Mouse (Mus musculus) frontal cortex, postnatal 14 days (tissue): ENCODE measurements around the gene Sema4b.

Experiments used
- DNase-seq, 2 experiments: peaks; one replicate each; pipeline ENCODE4 v3.0.0; 2022; ENCODE audit warnings: low spot score in 2 of 2

The Sema4b gene

GRCm38 (mm10) chr7:80177438-80177837, 9.2 kb upstream of the Sema4b start:
- DNase-seq = no peak

GRCm38 (mm10) chr7:80178037-80178729, 8.5 kb upstream of the Sema4b start:
- DNase-seq = no peak

- DNase-seq = no peak
Observed at GRCm38 (mm10) chr7:80179327-80179726, 7.3 kb upstream of the Sema4b start.

GRCm38 (mm10) chr7:80179790-80180189, 6.9 kb upstream of the Sema4b start:
- no peak for DNase-seq

GRCm38 (mm10) chr7:80180202-80180601, 6.4 kb upstream of the Sema4b start:
- no peak for DNase-seq

- no peak for DNase-seq
Observed at GRCm38 (mm10) chr7:80181078-80181477, 5.6 kb upstream of the Sema4b start.

GRCm38 (mm10) chr7:80182139-80182538, 4.5 kb upstream of the Sema4b start:
- no peak for DNase-seq

- no peak for DNase-seq
Observed at GRCm38 (mm10) chr7:80183466-80183865, 3.2 kb upstream of the Sema4b start.

GRCm38 (mm10) chr7:80183969-80184368, 2.7 kb upstream of the Sema4b start:
- no peak for DNase-seq

- DNase-seq = no peak
Observed at GRCm38 (mm10) chr7:80184551-80184950, 2.1 kb upstream of the Sema4b start.

- no peak for DNase-seq
Observed at GRCm38 (mm10) chr7:80184968-80185367, 1.7 kb upstream of the Sema4b start.

- DNase-seq = no peak
Observed at GRCm38 (mm10) chr7:80186021-80186420, 620 bp upstream of the Sema4b start.

GRCm38 (mm10) chr7:80187501-80187900, 860 bp downstream of the Sema4b start:
- DNase-seq = no peak

- no peak for DNase-seq
Observed at GRCm38 (mm10) chr7:80188579-80189125, 2.0 kb downstream of the Sema4b start.

- DNase-seq = no peak
Observed at GRCm38 (mm10) chr7:80189147-80189933, 2.7 kb downstream of the Sema4b start.

- no peak for DNase-seq
Observed at GRCm38 (mm10) chr7:80191455-80191854, 4.8 kb downstream of the Sema4b start.

GRCm38 (mm10) chr7:80192226-80193061, 5.8 kb downstream of the Sema4b start:
- peak; percentile 61 to 62 for DNase-seq

GRCm38 (mm10) chr7:80193941-80194739, 7.5 kb downstream of the Sema4b start:
- DNase-seq = no peak

- DNase-seq = no peak
Observed at GRCm38 (mm10) chr7:80195146-80195545, 8.5 kb downstream of the Sema4b start.

GRCm38 (mm10) chr7:80195576-80196263, 9.1 kb downstream of the Sema4b start:
- no peak for DNase-seq

- no peak for DNase-seq
Observed at GRCm38 (mm10) chr7:80197371-80197770, 10.7 kb downstream of the Sema4b start.
